Mouse (Mus musculus): ENCODE results near the gene Gper1.

- TF ChIP-seq CTCF (IDR thresholded peaks at IDR 0.05; ENCODE audit: low read depth, low read length) (no peak), GATA1 (IDR thresholded peaks at IDR 0.05; ENCODE audit: borderline replicate concordance, low read length) (no peak), POLR2AphosphoS5 (IDR thresholded peaks at IDR 0.05; ENCODE audit: insufficient replicate concordance, low read depth, low read length) (no peak), TAL1 (conservative IDR thresholded peaks at IDR 0.05; ENCODE audit: low read depth, low read length) (no peak)
Measured at GRCm38 (mm10) chr5:139429818-139430341, 6.9 kb downstream of the Gper1 start.

Data from G1E (cell line).